Mouse (Mus musculus): Measurements from ENCODE around the gene Mical3. TPM values are rescaled to one million over a fixed set of nuclear protein-coding genes. Genes with fewer than 3 reads are reported as not detected.

Gene Mical3
- polyA plus RNA-seq, 1 experiment from 2014 or later, result 37.0 TPM

DNA sequence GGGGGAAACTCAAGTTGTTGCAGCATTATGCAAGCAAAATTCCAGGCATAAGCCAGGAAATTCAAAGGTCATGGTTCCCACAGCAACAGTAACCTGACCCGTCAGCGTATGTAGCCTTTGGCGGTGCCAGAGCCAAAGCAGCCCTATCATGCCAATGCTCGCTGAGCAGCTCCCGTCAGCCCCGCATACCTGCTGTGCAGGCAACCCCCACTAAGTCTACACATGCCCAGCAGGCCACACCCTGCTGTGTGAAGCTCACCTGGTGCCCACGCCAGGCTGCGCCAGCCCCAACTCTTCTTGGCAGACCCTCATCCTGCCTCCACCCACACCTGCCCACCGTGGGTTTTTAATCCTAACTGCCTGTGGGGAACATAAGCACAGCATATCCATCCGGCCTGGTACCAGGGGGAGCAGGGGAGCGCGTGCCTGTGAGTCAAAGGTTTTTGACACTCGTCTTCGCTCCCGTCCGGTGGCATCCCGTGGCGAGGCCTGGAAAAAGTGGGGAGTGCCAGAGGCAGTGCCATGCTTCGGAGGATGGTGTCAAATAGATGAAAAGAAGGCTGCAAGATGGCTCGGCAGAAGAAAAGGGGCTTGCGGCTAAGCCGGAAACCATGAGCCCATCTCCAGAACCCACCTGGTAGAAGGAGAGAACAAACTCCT, 43.1 kb downstream of the Mical3 start:
- no peak overlapping the region for H3K9ac ChIP-seq (ENCODE audit: low read depth, low read length)
- no peaks in the 10 kb centered on the region for H3K27me3 ChIP-seq (ENCODE audit: control insufficient read depth, insufficient read depth, low read depth, low read length)
- ATAC-seq, result no peak
- H3K27ac ChIP-seq (ENCODE audit: low read length), result 0 out of 2 replicates have a peak overlapping the region, but pooled peaks have one; percentile 22
- H3K4me1 ChIP-seq (ENCODE audit: control insufficient read depth, insufficient read depth, low read length), result peaks cover 8% of the 10 kb centered on the region
- no peak overlapping the region for H3K4me2 ChIP-seq (ENCODE audit: low read length)
- H3K9me3 ChIP-seq (replicated peaks; ENCODE audit: control insufficient read depth, low read length, poor library complexity, severe bottlenecking), result no peaks in the 10 kb centered on the region
- H3K36me3 ChIP-seq (ENCODE audit: control insufficient read depth, insufficient read depth, low read length), result no peaks in the 10 kb centered on the region
- no peak overlapping the region for H3K4me3 ChIP-seq (ENCODE audit: low read depth, low read length)
- WGBS, result 76% methylated on average over 22 of the region's 22 CpGs

DNA sequence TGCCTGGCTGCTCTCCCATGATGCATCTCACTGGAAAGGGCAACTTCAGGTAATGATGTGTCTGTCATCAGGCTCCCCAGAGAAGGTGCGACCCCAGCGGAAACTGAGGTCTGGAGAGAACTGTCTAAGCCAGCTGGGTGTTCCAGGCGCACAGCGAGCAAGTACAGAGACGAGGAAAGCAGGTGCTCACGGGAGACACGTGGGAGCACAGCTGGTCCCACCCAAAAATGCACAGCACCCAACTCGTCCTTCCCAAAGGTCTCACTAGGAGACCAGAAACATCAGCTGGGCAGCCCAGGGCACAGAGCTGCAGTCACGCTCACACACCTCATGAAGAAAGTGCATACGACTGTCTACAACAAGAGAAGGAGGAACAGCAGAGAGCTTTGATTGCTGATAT, 43.7 kb downstream of the Mical3 start:
- ATAC-seq, result no peak
- H3K9me3 ChIP-seq (replicated peaks; ENCODE audit: control insufficient read depth, low read length, poor library complexity, severe bottlenecking), result no peaks in the 10 kb centered on the region
- no peak overlapping the region for H3K4me3 ChIP-seq (ENCODE audit: low read depth, low read length)
- H3K4me2 ChIP-seq (ENCODE audit: low read length), result no peak overlapping the region
- H3K27me3 ChIP-seq (ENCODE audit: control insufficient read depth, insufficient read depth, low read depth, low read length), result no peaks in the 10 kb centered on the region
- H3K36me3 ChIP-seq (ENCODE audit: control insufficient read depth, insufficient read depth, low read length), result no peaks in the 10 kb centered on the region
- no peak overlapping the region for H3K27ac ChIP-seq (ENCODE audit: low read length)
- no peak overlapping the region for H3K9ac ChIP-seq (ENCODE audit: low read depth, low read length)
- peaks cover 8% of the 10 kb centered on the region for H3K4me1 ChIP-seq (ENCODE audit: control insufficient read depth, insufficient read depth, low read length)
- WGBS, result 86% methylated on average over 10 of the region's 10 CpGs

DNA sequence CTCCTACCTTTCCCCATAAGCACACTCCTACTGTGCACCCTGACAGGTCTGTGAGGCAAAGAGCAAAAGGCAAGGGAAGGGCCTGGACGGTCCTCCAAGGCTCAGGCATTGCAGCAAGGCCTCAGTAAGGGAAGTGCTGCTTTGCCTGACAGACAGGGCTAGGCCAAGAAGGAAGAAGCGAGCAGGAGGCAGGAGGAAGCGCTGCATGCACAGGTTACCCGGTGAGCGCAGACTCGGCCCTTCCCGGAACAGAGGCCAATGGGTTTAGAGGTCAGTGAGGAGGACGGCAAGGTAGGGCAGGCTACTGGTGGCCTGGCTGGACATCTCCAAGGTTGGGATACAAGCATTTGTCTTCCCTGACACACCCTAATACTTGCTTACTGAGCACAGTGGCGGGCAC, 44.6 kb downstream of the Mical3 start:
- Histone ChIP-seq H3K9me3 (replicated peaks; ENCODE audit: control insufficient read depth, low read length, poor library complexity, severe bottlenecking) (no peaks in the 10 kb centered on the region), H3K27ac (ENCODE audit: low read length) (no peak overlapping the region), H3K9ac (ENCODE audit: low read depth, low read length) (no peak overlapping the region), H3K36me3 (ENCODE audit: control insufficient read depth, insufficient read depth, low read length) (no peaks in the 10 kb centered on the region), H3K27me3 (ENCODE audit: control insufficient read depth, insufficient read depth, low read depth, low read length) (no peaks in the 10 kb centered on the region), H3K4me3 (ENCODE audit: low read depth, low read length) (no peak overlapping the region), H3K4me2 (ENCODE audit: low read length) (no peak overlapping the region), H3K4me1 (ENCODE audit: control insufficient read depth, insufficient read depth, low read length) (peaks cover 12% of the 10 kb centered on the region)
- no peak for ATAC-seq
- 87% methylated on average over 9 of the region's 9 CpGs for WGBS

DNA sequence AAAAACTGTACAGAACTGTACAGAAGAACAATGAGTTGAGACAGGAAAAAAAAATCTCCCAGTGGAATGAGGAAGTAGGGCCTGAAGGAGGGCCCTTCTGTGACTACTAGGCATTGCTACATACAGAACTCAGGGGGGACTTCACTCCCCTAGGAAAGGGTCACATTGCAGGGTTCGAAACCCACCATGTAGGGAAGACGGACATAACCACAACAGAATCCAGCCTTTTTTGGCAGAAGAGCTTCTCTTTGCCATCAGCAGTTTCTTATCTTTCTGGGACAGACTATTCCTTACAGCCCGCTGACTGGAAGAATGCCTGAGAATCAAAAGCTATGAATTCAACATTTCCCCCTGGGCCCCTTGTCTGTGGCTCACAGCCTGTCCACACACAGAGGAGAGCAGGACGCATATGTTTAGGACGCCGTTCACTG, 46.7 kb downstream of the Mical3 start:
- H3K4me2 ChIP-seq (ENCODE audit: low read length), result no peak overlapping the region
- peaks cover 12% of the 10 kb centered on the region for H3K4me1 ChIP-seq (ENCODE audit: control insufficient read depth, insufficient read depth, low read length)
- H3K9ac ChIP-seq (ENCODE audit: low read depth, low read length), result no peak overlapping the region
- no peaks in the 10 kb centered on the region for H3K27me3 ChIP-seq (ENCODE audit: control insufficient read depth, insufficient read depth, low read depth, low read length)
- ATAC-seq, result no peak
- H3K9me3 ChIP-seq (replicated peaks; ENCODE audit: control insufficient read depth, low read length, poor library complexity, severe bottlenecking), result no peaks in the 10 kb centered on the region
- H3K4me3 ChIP-seq (ENCODE audit: low read depth, low read length), result no peak overlapping the region
- H3K36me3 ChIP-seq (ENCODE audit: control insufficient read depth, insufficient read depth, low read length), result no peaks in the 10 kb centered on the region
- WGBS, result 61% methylated on average over 6 of the region's 6 CpGs
- H3K27ac ChIP-seq (ENCODE audit: low read length), result peak overlapping the region; percentile 63; the same call in 1 of the 2 replicates

DNA sequence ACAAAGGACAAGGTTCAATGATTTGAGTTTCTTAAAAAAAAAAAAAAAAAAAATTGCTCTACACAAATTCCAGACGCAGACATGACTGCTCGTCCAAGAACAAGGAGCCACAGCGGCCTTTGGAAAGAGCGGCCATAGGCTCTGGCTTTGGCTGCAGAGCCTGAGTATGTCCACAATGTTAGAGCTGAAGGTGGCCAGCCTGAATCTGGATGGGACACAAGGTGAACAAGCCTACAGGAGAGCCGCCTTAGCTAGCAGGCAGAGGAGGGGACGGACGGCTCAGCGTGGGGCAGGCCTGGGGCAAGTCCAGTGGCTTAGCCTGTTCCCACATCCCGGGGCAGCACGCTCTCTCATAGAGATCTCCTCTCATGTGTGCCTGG, 48.7 kb downstream of the Mical3 start:
- Histone ChIP-seq H3K4me2 (ENCODE audit: low read length) (no peak overlapping the region), H3K4me1 (ENCODE audit: control insufficient read depth, insufficient read depth, low read length) (peaks cover 12% of the 10 kb centered on the region), H3K27ac (ENCODE audit: low read length) (no peak overlapping the region), H3K27me3 (ENCODE audit: control insufficient read depth, insufficient read depth, low read depth, low read length) (no peaks in the 10 kb centered on the region), H3K36me3 (ENCODE audit: control insufficient read depth, insufficient read depth, low read length) (no peaks in the 10 kb centered on the region), H3K9me3 (replicated peaks; ENCODE audit: control insufficient read depth, low read length, poor library complexity, severe bottlenecking) (no peaks in the 10 kb centered on the region), H3K9ac (ENCODE audit: low read depth, low read length) (no peak overlapping the region), H3K4me3 (ENCODE audit: low read depth, low read length) (no peak overlapping the region)
- no peak for ATAC-seq
- 82% methylated on average over 10 of the region's 10 CpGs for WGBS

DNA sequence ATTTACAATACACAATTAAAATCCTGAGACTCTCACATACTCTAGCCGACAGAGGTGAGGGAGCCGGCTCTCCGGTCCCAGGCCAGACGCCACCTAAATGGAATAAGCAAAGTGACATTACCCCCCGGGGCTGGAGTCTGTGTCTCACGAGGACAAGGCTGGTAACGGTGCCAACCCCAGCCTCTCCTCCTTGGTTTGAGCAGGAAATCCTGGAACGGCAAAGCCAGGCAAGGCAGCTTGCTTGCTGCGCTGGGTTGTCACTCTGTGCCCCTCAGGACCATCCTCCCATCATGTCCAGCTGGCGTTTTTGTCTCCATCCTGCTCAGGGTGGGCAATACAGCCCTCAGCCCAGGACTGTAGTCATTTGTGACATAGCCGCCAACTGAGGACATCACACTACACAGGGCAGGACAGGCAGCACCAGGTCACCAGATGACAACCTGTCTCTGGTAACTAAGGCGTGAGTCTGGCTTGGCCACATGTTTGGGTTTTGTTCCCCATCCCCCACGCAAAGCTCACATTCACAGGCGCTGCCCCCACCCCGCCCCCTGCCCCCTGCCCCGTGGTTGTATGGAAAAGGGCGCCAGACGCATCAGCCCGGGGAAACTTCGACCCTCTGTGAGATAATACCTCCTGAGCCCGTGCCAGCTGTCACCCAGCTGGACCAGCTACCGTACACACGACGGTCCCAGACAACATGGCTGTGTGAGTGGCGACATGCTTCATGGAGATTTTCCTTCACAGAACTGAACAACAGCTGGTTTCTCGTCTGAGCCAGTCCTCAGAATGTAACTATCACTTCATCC, 49.3 kb downstream of the Mical3 start:
- Histone ChIP-seq H3K4me3 (ENCODE audit: low read depth, low read length) (no peak overlapping the region), H3K27me3 (ENCODE audit: control insufficient read depth, insufficient read depth, low read depth, low read length) (no peaks in the 10 kb centered on the region), H3K4me1 (ENCODE audit: control insufficient read depth, insufficient read depth, low read length) (peaks cover 12% of the 10 kb centered on the region), H3K9me3 (replicated peaks; ENCODE audit: control insufficient read depth, low read length, poor library complexity, severe bottlenecking) (no peaks in the 10 kb centered on the region), H3K4me2 (ENCODE audit: low read length) (no peak overlapping the region), H3K9ac (ENCODE audit: low read depth, low read length) (no peak overlapping the region), H3K36me3 (ENCODE audit: control insufficient read depth, insufficient read depth, low read length) (no peaks in the 10 kb centered on the region), H3K27ac (ENCODE audit: low read length) (no peak overlapping the region)
- WGBS, result 55% methylated on average over 26 of the region's 26 CpGs
- peak; percentile 40; the same call in 1 of the 2 replicates for ATAC-seq

DNA sequence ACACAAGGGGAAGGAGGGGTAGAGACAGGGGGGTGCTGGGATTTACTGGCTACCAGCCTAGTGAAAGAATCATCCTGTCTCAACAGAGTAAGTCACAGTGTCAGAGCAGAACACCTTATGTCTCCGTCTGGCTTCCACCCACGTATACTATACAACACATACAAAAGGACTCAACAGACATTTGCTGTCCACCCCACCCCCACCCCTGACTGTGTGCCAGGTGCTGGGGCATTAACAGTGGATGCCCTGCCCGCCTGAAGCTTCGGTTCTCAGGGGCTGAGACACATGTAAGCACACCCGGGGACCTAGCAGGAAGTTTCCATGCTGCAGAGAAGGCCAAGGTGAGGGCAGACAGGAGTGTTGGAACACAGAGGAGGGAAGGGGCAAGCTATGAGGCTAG, 52.6 kb downstream of the Mical3 start:
- no peak for ATAC-seq
- no peak overlapping the region for H3K27ac ChIP-seq (ENCODE audit: low read length)
- no peak overlapping the region for H3K4me2 ChIP-seq (ENCODE audit: low read length)
- H3K4me1 ChIP-seq (ENCODE audit: control insufficient read depth, insufficient read depth, low read length), result peaks cover 5% of the 10 kb centered on the region
- 86% methylated on average over 5 of the region's 5 CpGs for WGBS
- no peak overlapping the region for H3K9ac ChIP-seq (ENCODE audit: low read depth, low read length)
- H3K27me3 ChIP-seq (ENCODE audit: control insufficient read depth, insufficient read depth, low read depth, low read length), result no peaks in the 10 kb centered on the region
- no peaks in the 10 kb centered on the region for H3K9me3 ChIP-seq (replicated peaks; ENCODE audit: control insufficient read depth, low read length, poor library complexity, severe bottlenecking)
- no peaks in the 10 kb centered on the region for H3K36me3 ChIP-seq (ENCODE audit: control insufficient read depth, insufficient read depth, low read length)
- no peak overlapping the region for H3K4me3 ChIP-seq (ENCODE audit: low read depth, low read length)

DNA sequence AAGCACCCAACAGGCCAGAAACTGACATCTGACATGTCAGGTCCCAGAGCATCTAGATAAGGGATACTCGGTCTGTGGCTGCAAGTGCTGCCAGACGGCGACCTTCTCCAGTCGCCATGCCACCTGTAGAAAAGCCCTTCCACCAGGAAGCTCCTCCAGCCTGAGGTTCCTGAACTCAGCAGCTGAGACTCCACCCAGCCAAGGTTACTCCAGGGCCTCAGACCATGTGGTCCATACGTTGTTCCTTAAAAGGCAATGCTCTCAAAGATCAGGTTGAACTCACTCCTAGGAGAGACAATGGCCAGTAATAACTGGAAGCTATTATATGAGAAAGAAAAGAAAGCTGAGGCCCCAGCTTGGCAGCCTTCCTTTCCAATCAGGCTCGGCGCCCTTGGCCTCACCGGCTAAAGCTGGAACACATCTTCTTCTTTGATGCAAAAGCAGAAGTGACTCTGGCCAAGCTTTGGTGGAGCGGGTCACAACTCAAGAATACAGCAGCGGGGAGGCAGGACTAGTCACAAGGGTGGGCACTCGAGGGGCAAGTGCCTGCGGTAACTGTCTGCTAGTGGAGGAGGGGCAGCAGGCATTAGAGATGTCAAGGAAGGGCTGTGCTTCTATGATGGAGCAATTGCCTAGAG, 53.8 kb downstream of the Mical3 start:
- Histone ChIP-seq H3K4me3 (ENCODE audit: low read depth, low read length) (no peak overlapping the region), H3K36me3 (ENCODE audit: control insufficient read depth, insufficient read depth, low read length) (no peaks in the 10 kb centered on the region), H3K27me3 (ENCODE audit: control insufficient read depth, insufficient read depth, low read depth, low read length) (no peaks in the 10 kb centered on the region), H3K9me3 (replicated peaks; ENCODE audit: control insufficient read depth, low read length, poor library complexity, severe bottlenecking) (no peaks in the 10 kb centered on the region), H3K9ac (ENCODE audit: low read depth, low read length) (no peak overlapping the region), H3K27ac (ENCODE audit: low read length) (no peak overlapping the region), H3K4me1 (ENCODE audit: control insufficient read depth, insufficient read depth, low read length) (peaks cover 5% of the 10 kb centered on the region), H3K4me2 (ENCODE audit: low read length) (no peak overlapping the region)
- 88% methylated on average over 12 of the region's 12 CpGs for WGBS
- no peak for ATAC-seq

DNA sequence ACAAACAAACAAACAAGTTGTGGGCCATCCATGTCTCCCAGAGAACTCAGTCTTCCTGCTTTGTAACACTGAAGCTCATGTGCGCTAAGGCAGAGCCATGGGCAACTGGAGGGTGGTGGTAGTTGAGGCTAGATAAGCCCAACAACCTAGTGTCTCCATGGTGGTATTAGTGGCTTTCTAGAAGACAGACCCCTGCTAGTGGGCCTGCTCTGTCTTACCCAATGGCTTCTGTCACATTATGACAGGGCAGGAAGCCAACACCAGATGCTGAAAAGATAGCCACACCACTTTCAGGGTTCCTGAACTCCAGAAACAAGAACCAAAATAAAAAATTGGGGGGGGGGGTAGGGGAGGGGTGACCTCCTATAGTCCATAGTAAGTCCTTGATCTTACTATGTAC, 55.0 kb downstream of the Mical3 start:
- Histone ChIP-seq H3K4me2 (ENCODE audit: low read length) (no peak overlapping the region), H3K9ac (ENCODE audit: low read depth, low read length) (no peak overlapping the region), H3K4me3 (ENCODE audit: low read depth, low read length) (no peak overlapping the region), H3K36me3 (ENCODE audit: control insufficient read depth, insufficient read depth, low read length) (no peaks in the 10 kb centered on the region), H3K27me3 (ENCODE audit: control insufficient read depth, insufficient read depth, low read depth, low read length) (no peaks in the 10 kb centered on the region), H3K27ac (ENCODE audit: low read length) (no peak overlapping the region), H3K4me1 (ENCODE audit: control insufficient read depth, insufficient read depth, low read length) (0 out of 2 replicates have a peak, but pooled peaks cover 2% of the 10 kb centered on the region), H3K9me3 (replicated peaks; ENCODE audit: control insufficient read depth, low read length, poor library complexity, severe bottlenecking) (no peaks in the 10 kb centered on the region)
- WGBS, result 100% methylated on average over 1 of the region's 1 CpGs
- no peak for ATAC-seq

Data from midbrain, embryonic 16.5 days (tissue).